Mouse (Mus musculus) embryo, embryonic 11.5 days (tissue): ENCODE data around the gene Shc3.

Source experiments
- DNase-seq: peaks from one replicate; pipeline ENCODE4 v3.0.0-alpha.2; 2012; ENCODE audit warnings: low read depth, low spot score

The Shc3 gene

DNA sequence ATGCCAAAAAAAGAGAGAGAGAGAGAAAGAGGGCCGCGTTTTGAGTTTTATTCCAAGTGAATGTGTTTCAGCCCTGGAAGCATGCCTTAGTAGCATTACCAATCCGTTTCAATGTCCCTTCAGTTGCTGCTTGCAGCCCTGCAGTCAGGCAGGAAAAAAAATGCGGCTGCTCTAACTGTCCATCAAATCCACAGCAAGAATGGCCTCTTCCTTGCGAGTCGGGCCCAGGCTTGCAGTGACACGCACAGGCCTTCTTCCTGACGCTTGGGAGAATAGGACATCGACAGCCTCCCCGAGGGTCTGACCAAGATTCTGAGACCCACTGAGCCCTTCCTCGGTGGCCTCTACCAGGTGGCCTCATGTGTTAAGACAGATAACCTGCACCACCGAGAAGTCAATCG is 718 bp downstream of the Shc3 start:
- DNase-seq: no peak

GRCm38 (mm10) chr13:51567411-51567851 is 1.8 kb downstream of the Shc3 start:
- no peak for DNase-seq

GRCm38 (mm10) chr13:51567078-51567395 is 2.2 kb downstream of the Shc3 start:
- DNase-seq: no peak

DNA sequence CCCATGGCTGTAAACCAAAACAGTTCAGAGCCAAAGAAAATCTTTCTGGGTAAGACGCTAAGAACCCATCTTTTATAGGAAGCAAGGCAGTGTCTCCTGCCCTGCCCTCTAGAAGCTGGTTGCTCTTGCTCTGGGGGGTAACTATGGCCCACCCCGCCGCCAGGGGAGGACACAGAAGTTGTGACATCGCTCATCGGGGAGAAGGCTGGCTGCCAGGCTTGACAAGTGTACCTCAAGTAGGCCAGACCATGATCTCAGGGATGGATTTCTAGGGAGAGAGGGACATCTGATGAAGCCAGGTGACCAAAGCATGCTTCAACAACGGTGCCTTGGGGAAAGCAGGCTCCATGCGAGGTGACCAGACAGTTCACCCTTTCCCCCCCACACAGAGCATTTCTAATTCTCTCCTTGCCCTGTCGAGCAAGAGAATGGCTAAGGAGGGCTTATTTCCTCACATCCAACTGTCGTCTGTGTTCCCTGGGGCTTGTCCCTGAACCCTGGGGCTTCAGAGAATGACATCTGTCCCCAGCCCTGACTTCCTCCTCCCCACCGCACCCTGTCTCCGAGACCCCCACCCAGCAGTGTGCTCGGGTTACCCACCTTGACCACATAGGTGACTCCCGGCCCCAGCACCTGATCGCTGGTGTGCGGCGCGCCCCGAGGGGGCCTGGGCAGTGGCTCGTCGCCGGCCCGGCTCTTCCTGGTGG is 2.7 kb downstream of the Shc3 start:
- no peak for DNase-seq

- DNase-seq: no peak
Measured at GRCm38 (mm10) chr13:51564741-51565140, 4.5 kb downstream of the Shc3 start.

GRCm38 (mm10) chr13:51553343-51553742 is 15.9 kb downstream of the Shc3 start:
- DNase-seq: no peak

GRCm38 (mm10) chr13:51552233-51552632 is 17.0 kb downstream of the Shc3 start:
- DNase-seq: no peak

DNA sequence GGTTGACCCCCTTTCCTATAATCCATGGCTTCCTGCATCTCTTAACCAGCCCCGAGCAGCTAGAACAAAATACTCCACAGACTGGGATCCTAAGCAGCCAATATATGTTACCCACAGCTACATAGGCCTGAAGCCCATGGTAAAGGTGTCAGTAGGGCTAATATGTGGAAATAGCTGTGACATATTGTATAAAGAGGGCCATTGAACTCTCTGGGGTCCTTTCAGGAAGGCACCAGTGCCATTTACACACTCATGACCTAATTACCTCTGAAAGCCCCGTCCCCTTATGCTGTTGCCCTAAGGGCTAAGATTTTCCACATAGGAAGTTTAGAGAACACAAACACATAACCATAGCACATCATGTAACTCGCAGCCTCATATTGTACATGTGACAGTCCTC is 17.4 kb downstream of the Shc3 start:
- no peak for DNase-seq

DNA sequence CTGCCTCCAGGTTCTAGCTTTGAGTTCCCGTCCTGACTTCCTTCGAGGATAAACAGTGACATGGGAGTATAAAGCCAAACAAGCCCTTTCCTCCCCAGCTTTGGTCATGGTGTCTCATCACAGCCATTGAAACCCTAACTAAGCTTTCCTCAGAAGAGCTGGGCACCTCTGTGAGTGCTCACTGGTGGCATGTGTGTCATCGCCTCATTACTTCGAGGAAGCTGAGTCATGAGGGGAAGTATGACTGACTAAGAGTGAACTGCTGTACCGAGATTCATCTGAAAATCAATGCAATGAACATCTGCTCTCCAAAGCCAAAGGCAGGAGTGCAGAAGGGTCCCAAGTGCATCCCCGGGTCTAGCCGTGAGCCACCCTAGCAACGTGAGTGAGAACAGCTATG is 29.4 kb downstream of the Shc3 start:
- DNase-seq: no peak

GRCm38 (mm10) chr13:51535326-51535725 is 33.9 kb downstream of the Shc3 start:
- no peak for DNase-seq

- DNase-seq: no peak
Measured at GRCm38 (mm10) chr13:51526480-51526879, 42.7 kb downstream of the Shc3 start.

GRCm38 (mm10) chr13:51524316-51524715 is 44.9 kb downstream of the Shc3 start:
- DNase-seq: no peak

DNA sequence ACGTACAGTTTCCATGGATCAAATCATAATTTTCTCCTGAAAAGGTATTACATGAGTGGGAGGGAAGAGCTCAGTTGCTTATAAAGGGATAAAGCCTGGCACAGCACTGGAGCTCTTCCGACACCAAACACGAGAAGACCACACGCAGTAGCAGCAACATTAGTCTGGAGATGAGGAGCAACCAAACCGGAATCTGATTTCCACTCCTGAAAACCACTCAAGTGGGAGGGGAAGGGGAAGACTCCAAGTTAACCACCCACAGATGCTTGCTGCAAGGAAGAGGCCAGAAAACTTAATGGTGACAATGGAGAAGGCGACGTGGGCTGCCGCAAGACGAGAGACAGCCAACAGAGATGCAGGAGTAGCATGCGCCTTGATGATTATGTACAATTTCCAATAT is 45.9 kb downstream of the Shc3 start:
- DNase-seq: no peak

DNA sequence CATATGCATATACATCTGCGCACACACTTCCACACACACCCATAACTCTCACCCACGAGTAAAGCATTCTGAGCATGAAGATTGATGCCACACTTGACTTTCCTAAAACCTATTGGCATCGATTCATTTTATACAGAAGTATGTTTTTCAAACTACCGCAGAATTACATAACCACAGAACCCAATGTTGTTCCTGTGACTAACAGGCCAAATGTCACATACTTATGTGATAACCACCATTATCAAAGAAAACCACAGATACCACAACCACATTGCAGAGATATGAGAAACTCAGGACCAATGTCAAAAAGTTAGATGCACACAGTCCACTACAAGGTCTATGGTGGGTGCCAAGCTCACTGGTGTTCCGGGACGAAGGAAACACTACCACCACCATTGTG is 50.3 kb downstream of the Shc3 start:
- DNase-seq: no peak

- DNase-seq: no peak
Measured at GRCm38 (mm10) chr13:51517943-51518342, 51.3 kb downstream of the Shc3 start.

DNA sequence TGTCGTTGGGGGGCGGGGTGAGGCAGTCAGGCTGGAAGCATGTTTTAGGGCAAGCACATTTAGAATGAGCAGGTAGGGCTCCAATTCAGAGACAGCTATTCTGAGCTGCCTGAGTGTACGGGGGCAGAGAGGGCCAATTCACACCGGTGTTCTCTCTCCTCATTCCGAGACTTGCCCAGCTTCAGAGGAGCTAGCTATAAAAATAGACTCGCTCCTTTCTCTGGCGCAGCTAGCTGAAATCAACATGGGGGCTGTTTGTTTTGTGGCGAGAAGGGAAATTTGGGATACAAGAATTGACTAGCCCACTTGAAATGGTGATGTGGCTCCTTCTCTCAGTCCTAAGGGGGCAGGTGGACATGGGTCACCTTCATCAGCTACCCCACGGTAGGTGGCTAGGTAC is 60.4 kb downstream of the Shc3 start:
- DNase-seq: no peak

DNA sequence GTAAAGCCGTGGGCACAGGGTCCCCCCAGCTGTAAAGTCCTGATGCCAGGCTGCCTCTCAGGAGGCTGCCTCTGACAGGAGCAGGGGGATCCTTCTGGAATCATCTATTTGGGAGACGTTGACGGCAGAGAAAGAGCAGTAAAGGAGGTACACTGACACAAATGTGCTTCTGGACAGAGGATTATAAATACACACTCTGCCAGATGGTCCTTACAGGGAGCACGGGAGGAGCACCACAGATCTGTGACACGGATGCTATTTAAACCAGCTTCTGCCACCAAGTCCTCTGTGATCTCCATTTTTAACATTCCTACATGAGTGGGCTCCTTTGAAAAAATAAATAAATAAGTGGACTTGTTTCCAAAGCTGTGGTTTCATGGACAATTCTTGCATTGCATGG is 63.5 kb downstream of the Shc3 start:
- no peak for DNase-seq

GRCm38 (mm10) chr13:51499769-51500168 is 69.5 kb downstream of the Shc3 start:
- DNase-seq: no peak

GRCm38 (mm10) chr13:51493676-51494075 is 75.5 kb downstream of the Shc3 start:
- no peak for DNase-seq

GRCm38 (mm10) chr13:51491649-51492435 is 77.4 kb downstream of the Shc3 start:
- no peak for DNase-seq

DNA sequence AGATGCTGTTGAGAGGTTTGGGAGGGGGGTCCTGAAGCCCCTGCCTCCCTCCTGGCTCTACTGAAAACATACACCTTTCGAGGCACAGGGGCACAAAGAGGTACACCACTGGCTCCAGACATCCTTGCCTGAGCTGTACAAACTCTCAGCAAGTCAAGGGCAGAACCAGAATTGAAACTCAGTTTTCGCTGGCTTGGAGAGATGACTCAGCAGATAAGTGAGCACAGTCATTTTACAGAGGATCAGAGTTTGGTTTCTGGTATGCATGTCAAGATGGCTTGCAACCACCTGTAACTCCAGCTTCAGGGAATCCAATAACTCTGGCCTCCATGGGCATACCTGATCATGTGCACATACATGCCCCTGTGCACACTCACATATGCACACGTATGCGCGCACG is 79.0 kb downstream of the Shc3 start:
- DNase-seq: no peak

- DNase-seq: no peak
Measured at GRCm38 (mm10) chr13:51488945-51489344, 80.3 kb downstream of the Shc3 start.

DNA sequence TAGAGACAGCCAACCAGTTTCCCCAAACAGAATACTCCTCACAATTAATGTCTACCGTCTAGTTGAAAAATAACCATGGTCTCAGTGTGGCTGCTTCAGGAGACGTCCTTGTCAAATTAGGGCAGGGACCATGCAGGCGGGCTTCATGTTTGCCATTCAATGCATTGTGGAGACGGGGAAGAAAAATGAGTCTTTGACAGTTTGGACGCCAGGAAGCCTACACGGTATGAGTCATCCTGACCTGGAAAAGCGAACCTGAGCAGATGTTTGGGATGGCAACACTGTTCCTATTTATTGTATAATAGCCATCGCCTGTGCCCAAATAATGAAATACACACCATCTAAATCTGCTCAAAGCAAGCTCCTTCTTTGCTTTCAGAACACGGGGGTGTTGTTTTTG is 83.9 kb downstream of the Shc3 start:
- DNase-seq: no peak
